8 mouse cellular contexts compared by ENCODE assay signal in genomic region chr7:99828083-99828570, GRCm38 (mm10). TPM values are rescaled to one million over a fixed set of nuclear protein-coding genes. Genes with fewer than 3 reads are reported as not detected.
DNase-seq lines count a peak whose midpoint lies in the region; ATAC-seq lines count a peak whose summit lies in the region.

Neu3 (minus strand) TSS chr7:99828417.

- H3K9me3 ChIP-seq in hindbrain, embryonic 14.5 days (ENCODE audit: control insufficient read depth, low read length): no peaks in the 10 kb centered on the region

- DNase-seq in R1 (ENCODE audit: low read depth, low spot score): peak; percentile 96
- peak; percentile 91 to 96 for DNase-seq in cerebellum, postnatal 25 days
- peak; percentile 70 to 83 for DNase-seq in frontal cortex, postnatal 25 days (ENCODE audit: low spot score in 2 of 2)
- peak; percentile 79 for DNase-seq in hindbrain, embryonic 14.5 days (ENCODE audit: low spot score)
- DNase-seq in layer of hippocampus, postnatal 36 days: peak; percentile 85
- DNase-seq in lung, postnatal 36 days: peak; percentile 97
- peak; percentile 93 for DNase-seq in retina, postnatal 1 day
- DNase-seq in urinary bladder, adult 18-20 months (ENCODE audit: low spot score in 2 of 2): peak; percentile 90 to 92

- no peaks in the 10 kb centered on the region for H3K27me3 ChIP-seq in hindbrain, embryonic 14.5 days (ENCODE audit: control insufficient read depth, insufficient read depth, low read length)

- ATAC-seq in hindbrain, embryonic 14.5 days (ENCODE audit: low FRiP score): peak; percentile 94

- H3K4me3 ChIP-seq in hindbrain, embryonic 14.5 days (replicated peaks; ENCODE audit: low read length): peak within 1 kb of the TSS; percentile 40

- under 1% methylated on average over 26 of the region's 26 CpGs for WGBS in hindbrain, embryonic 14.5 days

- peak within 1 kb of the TSS; percentile 1; the same call in 1 of the 2 replicates for H3K27ac ChIP-seq in hindbrain, embryonic 14.5 days

- H3K4me1 ChIP-seq in hindbrain, embryonic 14.5 days (replicated peaks; ENCODE audit: control insufficient read depth, insufficient read depth, low read length): no peaks in the 10 kb centered on the region

- H3K36me3 ChIP-seq in hindbrain, embryonic 14.5 days (replicated peaks; ENCODE audit: control insufficient read depth, insufficient read depth): no peaks in the 10 kb centered on the region

- peak within 1 kb of the TSS; percentile 59 for H3K9ac ChIP-seq in hindbrain, embryonic 14.5 days

- H3K4me2 ChIP-seq in hindbrain, embryonic 14.5 days (replicated peaks): peak within 1 kb of the TSS; percentile 60

RNA-seq across cellular contexts. Expression of gene Neu3, which starts in this region (rescaled TPM):
- 1.3 and 2.2 TPM in 2 replicates for polyA plus RNA-seq in hindbrain, embryonic 14.5 days (2014; fragmentation: Nextera tagmentation; extraction: Ambion mirVana)
- total RNA-seq in layer of hippocampus, postnatal 36 days (2021): 1 to 10 TPM; 2.4 to 2.7 TPM

Comparison
In these comparisons a context has a peak if more than half of its experiments do, and no peak if none do; other contexts are left out.
1. Peak in every context shown above with its lines: DNase-seq, ATAC-seq, H3K4me3 ChIP-seq and H3K27ac ChIP-seq.